Mouse (Mus musculus) heart, embryonic 11.5 days (tissue): ENCODE data around the gene Babam1. TPM values are rescaled to one million over a fixed set of nuclear protein-coding genes. Genes with fewer than 3 reads are reported as not detected.

Source experiments
- ATAC-seq: fragments of 200-750 bp; cut with Nextera tagmentation; replicated peaks from 2 replicates; pipeline ENCODE4 v1.8.0; 2017; ENCODE audit warnings: moderate library complexity; ENCODE audit not compliant: insufficient number of reproducible peaks, low FRiP score, low TSS enrichment
- H3K27ac ChIP-seq: fragments of 300-500 bp; sonication (generic); 2 replicates; pipeline ENCODE4 v1.5.1; 2014; ENCODE audit warnings: mild to moderate bottlenecking, low read depth, low read length
- H3K27me3 ChIP-seq: fragments of 300-500 bp; sonication (generic); 2 replicates; pipeline ENCODE4 v1.6.1; 2014; ENCODE audit warnings: mild to moderate bottlenecking, low read length, mixed read lengths; ENCODE audit not compliant: control insufficient read depth, insufficient read depth
- H3K36me3 ChIP-seq: fragments of 300-500 bp; sonication (generic); 2 replicates; pipeline ENCODE4 v1.6.1; 2014; ENCODE audit warnings: mild to moderate bottlenecking, low read length, moderate library complexity, mixed read lengths; ENCODE audit not compliant: control insufficient read depth, insufficient read depth
- H3K4me1 ChIP-seq: fragments of 300-500 bp; sonication (generic); 2 replicates; pipeline ENCODE4 v1.6.1; 2014; ENCODE audit warnings: low read length; ENCODE audit not compliant: control insufficient read depth, insufficient read depth
- H3K4me2 ChIP-seq: fragments of 300-500 bp; sonication (generic); 2 replicates; pipeline ENCODE4 v1.6.1; 2014; ENCODE audit warnings: mild to moderate bottlenecking, moderate library complexity
- H3K4me3 ChIP-seq: fragments of 300-500 bp; sonication (generic); 2 replicates; pipeline ENCODE4 v1.5.1; 2014; ENCODE audit warnings: low read depth, low read length
- H3K9ac ChIP-seq: fragments of 300-500 bp; sonication (generic); 2 replicates; pipeline ENCODE4 v1.6.1; 2014; ENCODE audit warnings: mild to moderate bottlenecking, low read depth, low read length, moderate library complexity
- H3K9me3 ChIP-seq: fragments of 300-500 bp; sonication (generic); replicated peaks from 2 replicates; pipeline ENCODE4 v1.6.1; 2016; ENCODE audit warnings: low read length; ENCODE audit not compliant: control insufficient read depth
- WGBS: fragments of 180-500 bp; shearing (Covaris S2); extraction: QIAGEN DNeasy Blood & Tissue Kit; methylation state at CpG from one replicate; pipeline ENCODE4 v1.1.7; 2014; ENCODE audit not compliant: insufficient replicate concordance; 5-methylcytosine and 5-hydroxymethylcytosine counted together
- polyA plus RNA-seq: library from polyadenylated mRNA; unstranded; fragments of >200 nt; fragmentation: Nextera tagmentation; extraction: Ambion mirVana; gene quantifications from 2 replicates; pipeline ENCODE4 v1.2.1, GENCODE M21; 2014

The Babam1 gene
- polyA plus RNA-seq, 1 experiment from 2014 or later = 89.6 TPM

- Histone ChIP-seq H3K27me3 (no peaks in the 10 kb centered on the region), H3K9ac (no peak overlapping the region), H3K4me3 (no peak overlapping the region), H3K27ac (no peak overlapping the region), H3K9me3 (no peaks in the 10 kb centered on the region), H3K36me3 (no peaks in the 10 kb centered on the region; the same call in 1 of the 2 replicates), H3K4me1 (peaks cover 11% of the 10 kb centered on the region), H3K4me2 (no peak overlapping the region)
- ATAC-seq = no peak
These were observed 4.8 kb downstream of the Babam1 start for GRCm38 (mm10) chr8:71401454-71401853.

- H3K36me3 ChIP-seq = no peaks in the 10 kb centered on the region; the same call in 1 of the 2 replicates
- H3K4me1 ChIP-seq = peaks cover 10% of the 10 kb centered on the region
- H3K9me3 ChIP-seq = no peaks in the 10 kb centered on the region
- H3K27me3 ChIP-seq = no peaks in the 10 kb centered on the region
- 89% methylated on average over 9 of the region's 9 CpGs for WGBS
- H3K4me3 ChIP-seq = no peak overlapping the region
- no peak overlapping the region for H3K27ac ChIP-seq
- ATAC-seq = no peak
- H3K9ac ChIP-seq = no peak overlapping the region
- H3K4me2 ChIP-seq = no peak overlapping the region
These were observed 5.8 kb downstream of the Babam1 start for GRCm38 (mm10) chr8:71402446-71402964.

GRCm38 (mm10) chr8:71403107-71403885 is 6.6 kb downstream of the Babam1 start:
- Histone ChIP-seq H3K4me2 (no peak overlapping the region), H3K4me3 (no peak overlapping the region), H3K4me1 (peaks cover 7% of the 10 kb centered on the region), H3K36me3 (peaks cover 3% of the 10 kb centered on the region; the same call in 1 of the 2 replicates), H3K9ac (no peak overlapping the region), H3K27ac (no peak overlapping the region), H3K9me3 (no peaks in the 10 kb centered on the region), H3K27me3 (no peaks in the 10 kb centered on the region)
- ATAC-seq = no peak
- 61% methylated on average over 6 of the region's 6 CpGs for WGBS

- ATAC-seq = no peak
- Histone ChIP-seq H3K36me3 (peaks cover 9% of the 10 kb centered on the region), H3K4me3 (no peak overlapping the region), H3K9me3 (no peaks in the 10 kb centered on the region), H3K4me1 (peaks cover 7% of the 10 kb centered on the region), H3K9ac (no peak overlapping the region), H3K27me3 (no peaks in the 10 kb centered on the region), H3K27ac (no peak overlapping the region), H3K4me2 (no peak overlapping the region)
- WGBS = 89% methylated on average over 8 of the region's 8 CpGs
These were observed 7.3 kb downstream of the Babam1 start for GRCm38 (mm10) chr8:71404011-71404410.

GRCm38 (mm10) chr8:71404951-71405351 is 8.3 kb downstream of the Babam1 start:
- 83% methylated on average over 9 of the region's 9 CpGs for WGBS
- H3K36me3 ChIP-seq = peaks cover 11% of the 10 kb centered on the region
- H3K27ac ChIP-seq = no peak overlapping the region
- H3K4me3 ChIP-seq = no peak overlapping the region
- ATAC-seq = no peak
- H3K27me3 ChIP-seq = no peaks in the 10 kb centered on the region
- peak overlapping the region; percentile 97; the same call in 1 of the 2 replicates for H3K4me2 ChIP-seq
- H3K9ac ChIP-seq = no peak overlapping the region
- H3K9me3 ChIP-seq = no peaks in the 10 kb centered on the region
- H3K4me1 ChIP-seq = peaks cover 7% of the 10 kb centered on the region

GRCm38 (mm10) chr8:71405401-71406098 is 8.9 kb downstream of the Babam1 start, which contains the start of gene Ankle1:
Gene Ankle1, plus strand, starts transcription at chr8:71406010.
- Histone ChIP-seq H3K4me1 (peaks cover 7% of the 10 kb centered on the region), H3K27ac (peak within 1 kb of the TSS; percentile 57), H3K9ac (peak within 1 kb of the TSS; percentile 85), H3K27me3 (no peaks in the 10 kb centered on the region), H3K9me3 (no peaks in the 10 kb centered on the region), H3K4me2 (peak within 1 kb of the TSS; percentile 97), H3K36me3 (peaks cover 11% of the 10 kb centered on the region), H3K4me3 (peak within 1 kb of the TSS; percentile 82)
- peak; percentile 87 for ATAC-seq
- WGBS = 17% methylated on average over 32 of the region's 33 CpGs

- Histone ChIP-seq H3K4me3 (peak overlapping the region; percentile 82), H3K9ac (peak overlapping the region; percentile 85), H3K36me3 (peaks cover 11% of the 10 kb centered on the region), H3K4me2 (peak overlapping the region; percentile 97), H3K27ac (peak overlapping the region; percentile 57), H3K9me3 (no peaks in the 10 kb centered on the region), H3K4me1 (peaks cover 7% of the 10 kb centered on the region), H3K27me3 (no peaks in the 10 kb centered on the region)
- WGBS = 2% methylated on average over 55 of the region's 55 CpGs
- peak; percentile 76 for ATAC-seq
These were observed 9.7 kb downstream of the Babam1 start for GRCm38 (mm10) chr8:71406099-71407015.

- Histone ChIP-seq H3K4me2 (no peak overlapping the region), H3K9ac (0 out of 2 replicates have a peak overlapping the region, but pooled peaks have one; percentile 22), H3K27me3 (no peaks in the 10 kb centered on the region), H3K4me1 (peaks cover 7% of the 10 kb centered on the region), H3K4me3 (peak overlapping the region; percentile 82; the same call in 1 of the 2 replicates), H3K27ac (no peak overlapping the region), H3K9me3 (no peaks in the 10 kb centered on the region), H3K36me3 (peaks cover 11% of the 10 kb centered on the region)
- ATAC-seq = no peak
- 92% methylated on average over 14 of the region's 14 CpGs for WGBS
These were observed 10.8 kb downstream of the Babam1 start for GRCm38 (mm10) chr8:71407441-71407840.
